ENCODE assay signal across 9 mouse cellular contexts in the genomic region with DNA sequence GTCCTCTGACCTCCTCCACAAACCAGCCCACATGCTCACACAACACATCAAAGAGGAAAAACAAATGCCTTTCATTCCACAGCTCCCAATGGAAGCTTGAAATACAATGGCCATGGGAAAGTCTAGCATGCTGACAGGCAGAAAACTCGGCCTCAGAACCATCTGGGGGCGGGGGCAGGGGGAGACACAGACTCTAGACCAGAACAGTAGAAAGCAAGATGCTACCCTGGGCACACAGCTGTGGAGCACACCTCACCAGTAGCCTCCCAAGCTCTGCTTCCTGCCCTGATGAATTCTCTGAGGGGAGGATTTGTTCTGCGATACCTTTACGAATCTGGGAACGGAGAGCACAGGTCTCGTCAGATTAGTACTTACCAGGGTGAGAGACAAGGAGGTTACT. TPM values are rescaled to one million over a fixed set of nuclear protein-coding genes. Genes with fewer than 3 reads are reported as not detected.
A peak's percentile ranks its signal among the peaks of the same experiment; 100 is the strongest.
DNase-seq lines count a peak whose midpoint lies in the region; ATAC-seq and TF ChIP-seq lines count a peak whose summit lies in the region.
"Had no signal": no experiment of that assay in that cellular context is flagged by ENCODE, and none has a peak within 500 bp of the region (broad histone marks: within the 10 kb centered on the region; RNA-seq: fewer than 3 reads in every experiment).

No protein-coding gene starts in this region.

- no peaks in the 10 kb centered on the region for H3K27me3 ChIP-seq in lung, embryonic 15.5 days
- no peaks in the 10 kb centered on the region for H3K27me3 ChIP-seq in hindbrain, postnatal 0 days (ENCODE audit: insufficient read depth, low read length)
- H3K27me3 ChIP-seq in stomach, embryonic 14.5 days (ENCODE audit: control insufficient read depth, insufficient read depth, low read length) = no peaks in the 10 kb centered on the region
- H3K27me3 ChIP-seq: liver, embryonic 15.5 days had no signal

- peaks cover 31% of the 10 kb centered on the region for H3K36me3 ChIP-seq in lung, embryonic 15.5 days
- H3K36me3 ChIP-seq in hindbrain, postnatal 0 days (ENCODE audit: insufficient read depth, low read length) = no peaks in the 10 kb centered on the region
- peaks cover 17% of the 10 kb centered on the region; the same call in 1 of the 2 replicates for H3K36me3 ChIP-seq in stomach, embryonic 14.5 days (ENCODE audit: control insufficient read depth, insufficient read depth, low read length)

- H3K27ac ChIP-seq in gastrocnemius, adult 2 months = peak overlapping the region; percentile 76
- peak overlapping the region; percentile 24; the same call in 1 of the 2 replicates for H3K27ac ChIP-seq in lung, embryonic 15.5 days
- peak overlapping the region; percentile 49 for H3K27ac ChIP-seq in hindbrain, postnatal 0 days
- peak overlapping the region; percentile 64; the same call in 1 of the 2 replicates for H3K27ac ChIP-seq in stomach, embryonic 14.5 days (ENCODE audit: low read length)
- H3K27ac ChIP-seq: liver, embryonic 15.5 days had no signal

- ATAC-seq in lung, embryonic 15.5 days (ENCODE audit: borderline replicate concordance, extremely low read depth, low FRiP score, low TSS enrichment) = peak; percentile 21; the same call in 1 of the 2 replicates
- 0 out of 2 replicates have a peak, but pooled peaks have one; percentile 27 for ATAC-seq in hindbrain, postnatal 0 days
- ATAC-seq in stomach, embryonic 14.5 days (ENCODE audit: insufficient number of reproducible peaks, insufficient read depth, low FRiP score, low read depth) = peak; percentile 15; the same call in 1 of the 2 replicates
- ATAC-seq in activated CD4-positive, CD25-positive, alpha-beta regulatory T cell, adult 4 months = no peak

- TF ChIP-seq CTCF in gastrocnemius, adult 2 months (IDR thresholded peaks at IDR 0.05) = no peak
- TF ChIP-seq CTCF in hindbrain, postnatal 0 days (IDR thresholded peaks at IDR 0.05; ENCODE audit: low read depth) = no peak

- WGBS in lung, embryonic 15.5 days = 66% methylated on average over 6 of the region's 6 CpGs
- 30% methylated on average over 6 of the region's 6 CpGs for WGBS in hindbrain, postnatal 0 days
- 49% methylated on average over 6 of the region's 6 CpGs for WGBS in stomach, embryonic 14.5 days

- no peak for DNase-seq in gastrocnemius, adult 2 months
- DNase-seq in gastrocnemius, postnatal 25 days = no peak
- DNase-seq in lung, postnatal 36 days = no peak
- DNase-seq in hindbrain, postnatal 0 days (ENCODE audit: low spot score) = no peak
- DNase-seq in spleen, postnatal 14 days (ENCODE audit: low spot score in 2 of 2) = no peak

- H3K9ac ChIP-seq in lung, embryonic 15.5 days = no peak overlapping the region
- no peak overlapping the region for H3K9ac ChIP-seq in hindbrain, postnatal 0 days (replicated peaks; ENCODE audit: low read length)
- H3K9ac ChIP-seq in stomach, embryonic 14.5 days (replicated peaks; ENCODE audit: low read depth, low read length) = no peak overlapping the region
- H3K9ac ChIP-seq: liver, embryonic 15.5 days had no signal

- peaks cover 37% of the 10 kb centered on the region for H3K4me1 ChIP-seq in lung, embryonic 15.5 days
- peaks cover 2% of the 10 kb centered on the region; the same call in 1 of the 2 replicates for H3K4me1 ChIP-seq in hindbrain, postnatal 0 days (ENCODE audit: insufficient read depth, low read length)
- H3K4me1 ChIP-seq in stomach, embryonic 14.5 days (ENCODE audit: control insufficient read depth, insufficient read depth, low read length) = peaks cover 23% of the 10 kb centered on the region; the same call in 1 of the 2 replicates

- intact Hi-C loops in gastrocnemius, adult 2 months (cut with DNase I) = no loop called here

- no peaks in the 10 kb centered on the region for H3K9me3 ChIP-seq in lung, embryonic 15.5 days
- H3K9me3 ChIP-seq in hindbrain, postnatal 0 days (ENCODE audit: low read length) = no peaks in the 10 kb centered on the region
- H3K9me3 ChIP-seq in stomach, embryonic 14.5 days (ENCODE audit: control insufficient read depth, low read depth, low read length) = no peaks in the 10 kb centered on the region
- H3K9me3 ChIP-seq: liver, embryonic 15.5 days had no signal

- no peak overlapping the region for H3K4me2 ChIP-seq in lung, embryonic 15.5 days
- no peak overlapping the region for H3K4me2 ChIP-seq in hindbrain, postnatal 0 days (ENCODE audit: low read depth, low read length)
- H3K4me2 ChIP-seq in stomach, embryonic 14.5 days (replicated peaks; ENCODE audit: low read depth, low read length) = no peak overlapping the region
- H3K4me2 ChIP-seq: liver, embryonic 15.5 days had no signal

- peak overlapping the region; percentile 1; the same call in 1 of the 2 replicates for H3K4me3 ChIP-seq in gastrocnemius, adult 2 months
- H3K4me3 ChIP-seq in lung, embryonic 15.5 days = no peak overlapping the region
- H3K4me3 ChIP-seq in hindbrain, postnatal 0 days (ENCODE audit: low read length) = no peak overlapping the region
- no peak overlapping the region for H3K4me3 ChIP-seq in stomach, embryonic 14.5 days (ENCODE audit: low read depth, low read length)
- H3K4me3 ChIP-seq: liver, embryonic 15.5 days had no signal

RNA-seq across cellular contexts. Expression of gene Tet3, which starts 31.4 kb away (rescaled TPM):
- 10 to 100 TPM; 16.4 to 18.0 TPM for total RNA-seq in gastrocnemius, adult 2 months (2021)
- 10 to 100 TPM; 22.2 to 29.7 TPM for total RNA-seq in gastrocnemius, postnatal 25 days (2021)
- polyA plus RNA-seq in lung, embryonic 15.5 days (2015; fragmentation: Nextera tagmentation; extraction: Ambion mirVana) = 36.1 and 37.1 TPM in 2 replicates
- total RNA-seq in hindbrain, postnatal 0 days (2014; rRNA removed) = 30.8 and 34.8 TPM in 2 replicates
- 38.0 and 41.9 TPM in 2 replicates for polyA plus RNA-seq in hindbrain, postnatal 0 days (2015; fragmentation: Nextera tagmentation; extraction: Ambion mirVana)
- polyA plus RNA-seq in stomach, embryonic 14.5 days (2014; fragmentation: Nextera tagmentation; extraction: Ambion mirVana) = 43.7 and 49.2 TPM in 2 replicates
- 10 to 100 TPM; 17.2 to 23.9 TPM for polyA plus RNA-seq in activated CD4-positive, CD25-positive, alpha-beta regulatory T cell, adult 4 months (2017; shearing (Covaris generic))

Comparison
In these comparisons a context has a peak if more than half of its experiments do, and no peak if none do; other contexts are left out.
1. H3K27ac ChIP-seq: peak in every context shown above with its lines; median percentile 76 in gastrocnemius, adult 2 months; 64 in stomach, embryonic 14.5 days; 49 in hindbrain, postnatal 0 days; 24 in lung, embryonic 15.5 days.